Mouse (Mus musculus) yolk sac, embryonic 10.5 days (tissue): ENCODE data around the gene Diras2.
"Not testable (repeated sequence)": the region's sequence is repeated elsewhere in the genome, so short reads cannot be mapped to it uniquely, and the experiment has no call there.

Source experiments
- DNase-seq: peaks from one replicate; pipeline ENCODE4 v3.0.0-alpha.2; 2017; ENCODE audit warnings: low spot score

The Diras2 gene

DNA sequence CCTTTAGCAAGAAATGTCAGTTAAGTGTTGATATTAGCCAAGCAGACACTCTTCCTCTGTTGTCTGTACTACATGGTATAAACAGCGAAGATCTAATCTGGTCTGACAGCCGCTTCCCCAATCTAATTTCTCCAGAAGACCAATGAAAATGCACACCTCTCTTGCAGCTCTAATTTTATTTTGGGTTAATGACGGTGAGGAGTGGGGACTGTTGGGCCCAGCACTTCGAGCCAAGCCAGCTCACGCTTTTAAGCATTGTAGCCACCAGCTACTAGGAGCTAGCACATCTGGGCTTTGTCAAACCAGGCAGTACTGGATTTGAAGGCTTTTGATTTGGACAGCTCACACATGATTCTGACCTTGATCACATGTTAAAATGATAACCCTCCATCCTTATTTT lies 14.1 kb downstream of the Diras2 start:
- no peak for DNase-seq

DNA sequence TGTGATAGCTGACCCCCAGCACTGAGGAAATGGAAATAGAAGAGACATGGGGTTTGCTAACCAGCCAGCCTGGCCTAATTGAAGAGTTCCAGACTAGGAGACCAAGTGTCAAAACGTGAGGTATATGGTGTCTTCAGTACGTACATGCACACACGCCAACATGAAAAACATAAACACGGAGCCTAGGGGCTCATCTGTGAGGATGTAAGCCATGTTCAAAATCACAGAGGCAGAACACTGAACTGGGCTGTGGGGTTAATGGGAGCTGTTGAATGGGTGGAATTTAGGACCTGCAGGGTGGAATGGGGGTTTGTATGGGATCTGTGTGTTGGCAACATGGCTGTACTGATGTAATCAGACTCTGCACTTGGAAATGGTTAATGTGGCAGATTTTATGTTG lies 14.5 kb downstream of the Diras2 start:
- no peak for DNase-seq

DNA sequence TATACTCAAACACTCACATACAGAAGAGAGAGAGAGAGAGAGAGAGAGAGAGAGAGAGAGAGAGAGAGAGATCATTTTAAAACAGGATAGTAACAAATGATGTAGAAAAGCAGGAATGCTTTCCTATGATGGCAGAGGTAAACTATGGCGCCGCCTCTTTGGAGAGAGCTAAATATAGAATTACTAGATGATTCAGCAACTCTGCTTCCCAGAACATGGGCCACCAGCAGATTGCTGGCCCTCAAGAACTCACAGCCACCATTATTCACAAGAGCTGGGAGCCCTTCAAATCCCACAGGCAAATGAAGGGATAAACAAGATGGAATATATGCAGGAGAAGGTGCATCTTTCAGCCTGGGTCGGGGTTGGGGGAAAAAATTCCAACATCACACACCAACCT lies 15.0 kb downstream of the Diras2 start:
- no peak for DNase-seq

GRCm38 (mm10) chr13:52513554-52513953 lies 17.5 kb downstream of the Diras2 start:
- DNase-seq = no peak

DNA sequence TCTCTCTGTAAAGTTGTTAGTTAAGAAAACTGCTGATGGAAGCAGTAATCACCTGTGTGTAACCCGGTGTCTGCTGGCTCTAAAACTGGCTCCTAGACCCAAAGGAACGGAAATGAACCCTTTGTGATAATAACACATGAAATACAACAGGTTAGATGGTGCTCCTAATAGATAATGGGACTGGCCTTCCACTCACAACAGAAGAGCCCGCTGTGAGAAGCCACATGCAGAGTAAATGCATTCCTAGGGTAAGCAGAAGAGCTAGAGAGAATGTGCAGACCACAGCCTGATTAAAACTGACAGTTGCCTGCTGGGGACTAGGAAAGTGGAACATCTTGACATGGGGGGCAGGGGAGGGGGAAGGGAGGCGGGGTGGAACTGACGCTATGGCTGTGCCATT lies 18.7 kb downstream of the Diras2 start:
- DNase-seq = no peak

DNA sequence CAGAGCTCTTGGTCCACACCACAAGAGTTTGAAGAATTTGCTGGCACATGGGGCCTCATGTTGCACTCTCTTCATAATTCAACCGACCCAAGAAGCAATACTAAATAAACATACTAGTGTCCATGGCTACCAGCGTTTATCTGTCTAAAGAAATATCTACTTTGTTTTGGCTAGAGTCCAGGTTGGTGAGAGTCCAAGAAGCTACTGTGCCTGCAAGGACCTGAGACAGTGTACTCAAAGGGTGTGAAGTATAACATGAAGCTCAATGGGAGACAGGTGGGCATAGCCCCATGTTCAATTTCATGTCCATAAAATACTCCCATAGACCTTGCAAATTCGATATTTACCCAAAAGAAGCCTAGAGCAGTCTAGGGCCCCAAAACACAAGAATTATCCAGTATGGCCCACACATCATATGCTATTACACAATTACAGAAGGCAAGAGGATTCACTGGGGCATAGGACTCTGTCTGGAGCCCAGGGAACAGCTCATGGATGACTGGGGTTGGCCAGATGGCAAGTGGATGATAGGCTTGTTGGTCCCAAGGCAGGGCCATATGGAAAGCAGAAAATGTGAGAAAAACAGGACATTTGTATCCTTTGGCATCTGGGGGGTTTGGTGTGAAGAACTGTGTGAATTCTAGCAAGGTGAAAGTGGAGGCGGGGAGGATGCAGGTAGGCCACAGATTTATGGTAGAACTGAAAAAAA lies 20.8 kb downstream of the Diras2 start:
- no peak for DNase-seq

DNA sequence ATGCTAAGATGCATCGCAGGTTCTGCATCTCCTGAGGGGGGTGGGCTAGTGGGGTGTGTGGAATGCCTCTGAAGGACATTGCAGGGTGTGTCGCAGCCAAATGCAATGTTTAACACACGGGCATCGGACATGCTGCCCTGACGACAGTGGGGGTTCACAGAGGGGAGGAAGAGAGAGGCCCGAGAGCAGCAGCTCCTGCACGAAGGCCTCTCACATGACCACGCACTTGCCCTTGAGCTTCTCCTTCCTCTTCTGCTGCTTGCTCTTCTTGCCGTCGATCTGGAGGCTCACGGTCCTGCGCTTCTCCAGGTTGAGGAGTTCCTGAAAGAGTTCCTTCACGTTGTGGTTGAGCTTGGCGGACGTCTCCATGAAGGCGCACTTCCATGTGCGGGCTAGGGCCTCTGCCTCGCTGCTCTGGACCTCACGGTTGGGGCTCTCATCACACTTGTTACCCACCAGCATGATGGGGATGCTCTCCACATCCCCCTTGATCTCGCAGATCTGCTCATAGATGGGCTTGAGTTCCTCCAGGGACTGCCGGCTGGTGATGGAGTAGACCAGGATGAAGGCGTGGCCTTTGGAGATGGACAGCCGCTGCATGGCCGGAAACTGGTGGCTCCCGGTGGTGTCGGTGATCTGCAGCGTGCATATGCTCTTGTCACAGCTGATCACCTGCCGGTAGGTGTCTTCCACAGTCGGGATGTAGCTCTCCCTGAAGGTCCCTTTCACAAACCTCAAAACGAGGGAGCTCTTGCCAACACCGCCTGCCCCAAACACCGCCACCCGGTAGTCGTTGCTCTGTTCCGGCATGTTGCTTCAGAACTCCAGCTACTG lies 23.4 kb downstream of the Diras2 start:
- DNase-seq = no peak

GRCm38 (mm10) chr13:52506822-52507221 lies 24.3 kb downstream of the Diras2 start:
- not testable (repeated sequence) for DNase-seq

DNA sequence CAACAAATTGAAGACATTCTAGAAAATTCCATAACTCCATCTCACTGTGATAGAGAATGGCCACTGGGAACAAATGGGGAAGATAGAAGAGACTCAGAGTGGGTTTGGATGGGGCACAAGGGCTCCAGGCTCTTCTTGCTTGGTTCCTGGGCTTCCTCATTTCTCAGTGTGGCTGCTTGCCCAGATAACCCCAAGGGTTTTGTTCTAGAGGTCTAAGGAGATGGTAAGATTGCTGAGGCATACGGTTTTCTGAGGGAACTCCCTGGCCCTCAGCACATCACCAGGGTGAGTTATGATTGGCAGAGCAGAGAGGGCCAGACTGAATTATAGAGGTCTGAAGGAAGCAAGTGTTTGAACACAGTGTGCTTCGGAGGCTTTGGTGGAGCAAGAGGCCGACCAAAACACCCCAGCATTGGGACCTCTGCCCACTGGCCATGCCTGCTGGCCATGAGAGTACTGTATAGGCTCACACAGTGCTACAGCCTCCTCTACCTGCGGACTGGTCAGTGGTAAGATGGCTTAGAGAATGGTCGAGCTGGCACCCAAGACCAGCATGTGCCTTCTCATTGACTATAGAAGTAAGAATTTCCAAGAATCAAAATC lies 25.3 kb downstream of the Diras2 start:
- DNase-seq = not testable (repeated sequence)

DNA sequence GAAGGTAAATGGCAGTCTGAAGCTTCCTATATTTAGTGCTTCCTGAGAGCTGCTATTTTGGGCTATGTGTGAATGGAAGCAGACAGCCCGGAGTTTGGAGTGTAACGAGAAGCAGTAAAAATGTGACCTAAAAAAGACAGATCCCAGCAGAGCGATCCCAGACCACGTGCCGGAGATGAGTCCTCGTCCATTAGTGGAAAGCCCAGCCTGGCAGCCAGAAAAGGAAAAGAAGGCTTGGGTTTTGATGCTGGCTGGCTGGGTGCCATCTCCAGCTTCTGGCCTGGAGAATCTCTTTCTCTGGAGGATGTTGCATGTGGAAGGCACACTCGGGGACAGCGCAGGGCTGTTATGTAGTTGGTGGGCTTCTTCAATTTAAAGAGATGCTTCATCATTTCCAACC lies 29.4 kb downstream of the Diras2 start:
- DNase-seq = no peak

- DNase-seq = no peak
These were observed 34.0 kb downstream of the Diras2 start for GRCm38 (mm10) chr13:52497029-52497550.

DNA sequence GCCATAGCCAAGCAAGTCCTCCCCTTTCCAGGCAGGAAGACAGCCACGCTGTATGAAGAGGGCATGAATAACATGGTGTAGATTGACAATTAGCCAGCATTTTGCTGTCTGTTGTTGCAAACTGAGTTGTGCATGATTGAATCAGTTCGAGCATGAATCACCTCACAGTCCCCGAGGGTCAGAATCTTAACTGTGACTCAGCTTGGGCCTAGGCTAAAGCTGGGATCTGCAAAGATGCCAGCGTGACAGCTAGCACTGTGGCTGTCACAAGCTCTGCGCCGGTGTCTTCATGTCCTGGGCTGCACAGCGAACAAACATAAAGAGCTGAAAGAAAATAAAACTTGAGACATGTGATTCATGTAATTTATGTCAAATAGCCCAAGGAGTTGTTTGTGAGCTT lies 42.3 kb downstream of the Diras2 start:
- DNase-seq = no peak

GRCm38 (mm10) chr13:52484064-52484463 lies 47.0 kb downstream of the Diras2 start:
- no peak for DNase-seq

GRCm38 (mm10) chr13:52481786-52482185 lies 49.3 kb downstream of the Diras2 start:
- no peak for DNase-seq

- no peak for DNase-seq
These were observed 51.9 kb downstream of the Diras2 start for GRCm38 (mm10) chr13:52479146-52479545.

DNA sequence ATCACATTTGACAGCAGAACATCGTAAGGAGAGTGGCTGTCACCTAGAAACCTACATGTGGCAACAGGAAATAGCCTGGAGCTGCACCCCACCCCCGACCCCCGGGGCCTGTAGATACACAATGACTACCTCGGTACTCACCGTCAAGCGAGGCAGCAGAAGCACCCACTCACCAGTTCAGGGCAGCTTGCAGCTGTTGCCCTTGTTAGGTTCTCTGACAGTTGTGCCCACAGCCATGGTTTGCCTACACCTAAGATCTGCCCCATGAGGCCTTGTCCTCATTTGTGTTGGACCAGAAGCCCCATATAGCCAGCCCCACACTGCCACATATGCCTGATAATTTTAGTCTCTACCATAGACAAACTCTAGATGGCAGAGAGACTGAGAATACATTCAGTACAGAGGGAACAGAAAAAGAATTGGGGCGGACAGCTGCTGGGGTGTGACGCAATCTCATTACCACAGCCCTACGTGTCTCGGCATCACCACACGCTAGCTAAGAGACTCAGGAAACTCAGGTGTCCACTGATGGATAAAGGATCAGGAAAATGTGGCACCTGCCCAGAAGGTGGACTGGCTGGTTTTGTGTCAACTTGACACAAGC lies 54.0 kb downstream of the Diras2 start:
- no peak for DNase-seq

GRCm38 (mm10) chr13:52476222-52476621 lies 54.9 kb downstream of the Diras2 start:
- no peak for DNase-seq

DNA sequence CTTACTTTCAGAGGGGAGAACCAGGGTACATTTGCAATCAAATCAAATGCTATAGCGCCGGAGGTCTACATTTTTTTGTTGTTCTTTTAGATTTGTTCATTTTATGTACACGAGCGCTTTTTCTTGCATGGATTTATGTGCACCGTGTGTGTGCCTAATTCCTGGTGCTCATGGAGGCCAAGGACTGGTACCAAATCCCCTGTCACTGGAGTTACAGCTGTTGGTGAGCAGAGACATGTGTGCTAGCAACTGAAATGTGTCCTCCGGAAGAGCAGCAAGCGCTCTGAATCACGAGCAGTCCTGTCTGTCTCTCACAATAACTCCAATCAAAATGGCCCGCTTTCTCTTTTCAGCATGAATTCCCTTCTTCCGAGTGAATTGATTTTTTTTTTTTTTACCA lies 55.8 kb downstream of the Diras2 start:
- DNase-seq = no peak

GRCm38 (mm10) chr13:52474807-52475206 lies 56.3 kb downstream of the Diras2 start:
- no peak for DNase-seq

DNA sequence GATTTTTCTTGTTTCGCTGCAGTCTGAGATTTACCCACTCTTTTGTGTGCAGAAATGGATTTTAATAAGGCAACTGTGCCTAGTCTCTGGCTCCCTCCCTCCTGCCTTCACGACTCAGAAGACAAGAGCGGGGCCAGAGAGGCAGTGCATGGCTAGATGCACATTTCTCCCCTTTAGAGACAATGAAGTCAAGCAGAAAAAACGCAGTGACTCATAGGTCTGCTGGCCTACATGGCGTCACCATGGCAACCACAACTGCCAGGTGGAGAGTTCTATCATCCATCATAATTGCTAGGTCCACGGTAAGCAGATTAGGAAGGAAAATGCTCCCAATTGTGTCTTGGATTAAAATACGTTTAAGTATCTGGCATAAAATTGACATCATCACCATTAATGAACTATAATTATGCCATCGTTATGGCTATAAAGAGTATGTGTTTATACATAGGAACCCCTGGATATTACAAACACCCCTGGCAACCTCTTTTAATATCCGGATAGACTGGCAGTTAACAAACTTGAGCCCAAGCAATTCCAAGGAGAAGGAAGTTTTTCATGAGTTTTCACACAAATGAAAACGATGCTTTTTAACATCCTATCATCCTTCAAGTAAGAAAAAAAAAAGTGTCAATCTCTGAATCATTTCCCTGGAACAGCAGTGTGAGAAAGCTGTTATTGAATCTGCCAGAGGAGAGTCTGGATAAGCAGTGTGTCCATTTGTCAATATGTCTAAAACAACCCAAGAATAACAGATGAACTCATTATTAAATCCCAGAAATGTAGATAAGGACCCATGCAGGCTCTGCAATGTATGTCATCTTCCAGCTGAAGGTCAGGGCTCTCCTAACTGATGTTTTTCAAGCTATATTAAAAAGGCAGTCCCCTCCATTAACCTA lies 61.0 kb downstream of the Diras2 start:
- no peak for DNase-seq

DNA sequence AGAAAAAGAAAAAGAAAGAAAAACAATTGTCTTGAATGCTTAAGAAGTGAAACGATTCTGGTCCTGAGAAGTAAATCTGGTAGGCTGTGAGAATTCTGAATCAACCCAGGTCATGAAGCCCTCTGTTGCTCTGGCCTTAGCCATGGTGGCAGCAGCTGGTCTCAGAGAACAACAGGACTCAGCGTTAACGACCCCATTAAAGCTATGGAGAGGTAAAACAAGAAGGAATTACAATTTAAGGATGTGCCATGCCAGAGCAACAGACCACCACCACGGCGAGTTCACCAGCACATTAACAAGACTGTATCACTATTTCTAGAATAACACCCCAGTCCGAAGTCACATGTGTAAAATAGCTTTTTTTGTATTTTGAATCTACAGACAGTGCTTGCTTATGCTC lies 65.9 kb downstream of the Diras2 start:
- no peak for DNase-seq
